Mouse (Mus musculus) left cerebral cortex, adult 8-10 months (tissue): ENCODE measurements at regions not wholly inside any gene's neighbourhood (a gene's known extent, or its start where the extent isn't known, plus 50 kb on each side); places are given as distances from the start of the nearest gene placed in this dataset.

ENCODE experiments used
- DNase-seq, 2 experiments: peaks; one replicate each; pipeline ENCODE4 v3.0.0; 2022; ENCODE audit warnings: low spot score in 2 of 2

- no peak for DNase-seq
These were observed 175.9 kb upstream of the Lmcd1 start for GRCm38 (mm10) chr6:112097699-112098098.

DNA sequence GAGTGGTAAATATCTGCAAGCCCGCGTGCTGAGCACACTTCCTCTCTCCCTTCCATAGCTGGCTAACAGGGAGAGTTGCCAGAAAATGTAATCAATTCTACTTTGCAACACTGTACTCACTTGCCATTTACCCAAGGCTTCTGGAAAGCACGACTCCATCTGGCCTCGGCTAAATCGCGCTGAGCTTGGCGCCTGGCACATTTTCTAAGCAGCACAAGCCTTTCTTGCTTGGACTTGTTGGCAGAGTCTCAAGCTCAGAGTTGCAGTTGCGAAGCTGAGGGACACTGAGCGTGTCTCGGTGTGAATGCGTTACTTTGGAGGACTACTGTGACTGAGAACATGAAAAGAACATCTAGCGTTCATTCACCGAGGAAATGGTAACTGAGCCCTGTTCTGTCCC is 164.9 kb upstream of the Lmcd1 start:
- DNase-seq: peak; percentile 24 to 87

- DNase-seq: no peak
These were observed 154.4 kb upstream of the Lmcd1 start for GRCm38 (mm10) chr6:112119180-112119579.

- DNase-seq: no peak
These were observed 140.0 kb upstream of the Lmcd1 start for GRCm38 (mm10) chr6:112133522-112133921.

GRCm38 (mm10) chr6:112152535-112153364 is 120.8 kb upstream of the Lmcd1 start:
- DNase-seq: no peak

DNA sequence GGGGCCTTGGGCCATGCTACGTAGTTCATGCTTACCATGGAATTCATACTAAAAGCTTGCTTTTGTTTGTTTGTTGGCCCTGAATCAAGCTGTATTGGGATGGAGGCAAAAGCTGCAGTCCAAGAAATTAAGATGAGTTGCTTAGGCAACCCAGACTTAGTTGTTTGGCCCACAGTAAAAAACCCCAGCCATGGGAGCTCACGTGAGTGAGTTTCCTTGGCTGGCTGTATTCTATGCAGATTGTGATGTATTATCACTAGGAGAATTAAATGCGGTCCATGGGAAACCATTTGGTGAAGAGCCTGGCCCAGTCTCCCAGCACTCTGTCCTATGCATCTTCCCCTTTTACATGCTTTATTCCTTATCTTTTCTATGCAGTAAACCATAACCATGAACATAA is 106.1 kb upstream of the Lmcd1 start:
- DNase-seq: no peak

- DNase-seq: no peak
These were observed 97.2 kb upstream of the Lmcd1 start for GRCm38 (mm10) chr6:112176344-112176743.

GRCm38 (mm10) chr6:112187636-112188035 is 85.9 kb upstream of the Lmcd1 start:
- no peak for DNase-seq

DNA sequence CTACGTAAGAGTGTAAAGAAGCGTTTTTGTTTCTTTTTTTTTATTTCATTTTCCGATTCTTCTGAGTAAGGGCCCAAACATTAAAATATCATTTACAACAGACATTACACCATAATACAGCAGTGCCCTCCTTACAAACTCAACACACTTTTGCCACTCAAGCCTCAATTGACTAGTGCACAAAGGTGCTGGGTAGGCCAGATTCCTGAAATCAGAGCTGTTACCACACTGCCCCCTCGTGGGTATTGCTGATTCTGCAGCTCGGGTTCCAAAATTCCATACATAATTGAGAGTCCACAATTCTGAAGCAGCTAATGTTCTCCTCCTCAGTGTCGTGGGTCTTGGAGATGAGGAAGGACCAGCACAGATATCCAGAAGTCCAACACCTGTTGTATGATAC is 82.5 kb upstream of the Lmcd1 start:
- peak; percentile 41 to 79 for DNase-seq

DNA sequence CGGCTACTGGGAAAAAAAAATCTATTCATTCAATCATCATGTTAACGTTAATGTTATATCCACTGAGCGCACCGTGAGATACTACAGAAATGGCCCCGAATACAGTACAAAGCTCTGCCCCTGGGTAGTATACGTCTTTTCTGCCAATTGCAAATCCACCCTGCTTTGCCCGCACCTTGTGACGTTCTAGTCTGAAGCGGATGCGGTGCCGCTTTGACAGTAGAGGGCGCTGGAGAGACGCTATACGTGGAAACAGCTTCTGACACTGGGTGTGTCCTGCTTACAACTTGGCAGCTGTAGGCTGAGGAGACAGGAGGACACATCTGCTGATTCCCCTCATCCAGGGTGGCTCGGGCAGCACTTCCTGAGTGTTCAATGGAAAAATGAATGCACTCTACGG is 76.1 kb upstream of the Lmcd1 start:
- peak; percentile 60 to 84 for DNase-seq

DNA sequence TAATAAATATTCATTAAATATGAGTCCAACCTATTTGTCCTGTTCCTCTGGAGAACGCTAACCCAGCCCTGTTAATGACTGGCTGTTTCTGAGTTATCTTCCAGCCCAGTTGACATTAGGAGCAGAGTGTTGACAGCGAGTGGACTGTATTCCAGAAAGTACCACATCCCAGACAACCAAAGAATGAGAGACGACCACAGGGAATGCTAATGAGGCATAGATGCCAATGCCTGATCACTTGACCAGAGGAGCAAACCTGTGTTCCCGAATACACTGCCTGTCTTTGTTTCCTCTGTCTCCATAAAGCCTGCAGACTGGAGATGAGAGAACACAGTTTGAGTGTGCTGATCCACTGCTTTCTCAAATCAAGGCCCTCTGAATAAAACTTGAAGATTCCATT is 74.3 kb upstream of the Lmcd1 start:
- no peak for DNase-seq

GRCm38 (mm10) chr6:112202120-112202519 is 71.4 kb upstream of the Lmcd1 start:
- DNase-seq: peak in 1 of 2 experiments; percentile 1

- DNase-seq: peak in 1 of 2 experiments; percentile 1
These were observed 70.2 kb upstream of the Lmcd1 start for GRCm38 (mm10) chr6:112203321-112203720.

GRCm38 (mm10) chr6:112204956-112205355 is 68.6 kb upstream of the Lmcd1 start:
- DNase-seq: no peak

DNA sequence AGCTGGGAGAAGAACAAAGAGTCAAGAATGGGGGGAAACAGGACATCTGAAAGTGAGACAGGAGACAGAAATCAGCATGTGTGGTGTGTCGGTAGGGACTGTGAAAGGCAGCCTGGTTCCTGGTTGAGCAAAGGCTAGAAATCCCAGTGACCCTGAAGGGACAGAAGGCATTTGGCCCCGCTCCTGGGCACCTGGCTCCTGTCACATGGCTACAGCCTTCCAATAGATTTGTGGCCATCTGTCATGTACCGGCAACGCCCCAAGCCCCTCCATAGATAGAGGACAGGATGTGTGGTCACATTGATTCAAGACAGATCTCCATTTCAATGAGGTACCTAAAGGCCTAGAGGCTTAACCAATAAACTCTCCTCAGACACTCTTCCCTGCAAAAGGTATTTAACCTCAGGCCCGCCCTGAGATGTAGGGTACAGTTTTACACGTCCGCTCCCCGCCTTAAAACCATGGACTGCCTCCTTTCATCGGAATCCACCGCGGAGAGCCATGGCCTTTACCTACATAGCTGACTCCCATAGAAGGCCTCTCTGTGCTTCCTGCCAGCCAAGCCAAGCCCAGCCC is 68.0 kb upstream of the Lmcd1 start:
- DNase-seq: no peak

DNA sequence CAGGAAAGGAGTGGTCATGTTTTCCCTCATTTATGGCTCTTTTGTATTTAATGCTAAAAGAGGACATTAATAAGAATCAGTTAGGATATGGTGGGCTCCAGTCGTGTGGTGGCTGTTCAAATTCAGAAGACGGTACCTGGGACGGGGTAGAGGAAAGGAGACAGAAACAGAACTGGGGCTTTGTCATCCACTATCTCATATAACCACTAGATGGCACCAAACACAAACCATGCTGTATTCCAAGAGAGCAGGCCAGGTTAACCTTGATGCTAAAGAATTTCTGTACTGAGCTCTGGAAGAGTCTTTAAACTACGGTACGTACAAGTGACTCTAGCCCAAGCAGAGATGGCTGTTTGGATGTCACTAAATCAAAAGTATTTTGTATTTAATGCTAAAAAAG is 66.3 kb upstream of the Lmcd1 start:
- no peak for DNase-seq

DNA sequence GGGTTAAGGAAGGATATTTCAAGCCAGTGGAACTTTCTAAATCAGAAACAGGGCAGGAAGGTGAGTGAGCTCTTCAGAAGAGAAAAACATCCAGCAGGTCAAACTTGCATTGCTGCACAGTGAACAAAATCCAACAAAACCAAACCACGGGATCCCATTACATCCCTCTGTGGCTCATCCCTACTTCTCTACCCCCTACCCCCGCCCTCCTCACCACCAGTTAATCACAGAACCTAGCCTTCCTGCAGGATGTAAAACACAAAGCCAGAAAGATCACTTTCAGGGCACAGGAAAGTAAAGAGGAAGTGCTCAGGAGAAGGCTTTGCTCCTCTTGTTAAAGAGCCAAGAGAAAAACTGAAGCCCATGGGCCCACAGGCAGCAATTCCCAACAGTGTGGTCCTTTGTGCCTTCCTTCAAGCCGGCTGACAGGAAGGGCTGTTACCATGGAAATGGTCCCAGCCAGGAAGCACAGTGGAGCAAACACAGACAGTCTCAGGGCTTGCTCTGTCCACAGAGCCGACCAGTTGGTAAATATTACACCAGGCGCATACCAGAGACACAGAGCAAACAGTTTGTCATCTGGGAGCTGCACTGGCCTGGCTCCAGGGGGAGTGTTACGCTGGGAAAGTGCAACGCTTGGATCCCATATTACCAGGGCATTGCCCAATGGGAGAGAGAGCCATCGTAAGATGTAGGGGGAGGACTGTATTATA is 63.2 kb upstream of the Lmcd1 start:
- DNase-seq: no peak

GRCm38 (mm10) chr6:112216868-112217267 is 56.7 kb upstream of the Lmcd1 start:
- no peak for DNase-seq

- no peak for DNase-seq
These were observed 55.3 kb upstream of the Lmcd1 start for GRCm38 (mm10) chr6:112218248-112218647.

DNA sequence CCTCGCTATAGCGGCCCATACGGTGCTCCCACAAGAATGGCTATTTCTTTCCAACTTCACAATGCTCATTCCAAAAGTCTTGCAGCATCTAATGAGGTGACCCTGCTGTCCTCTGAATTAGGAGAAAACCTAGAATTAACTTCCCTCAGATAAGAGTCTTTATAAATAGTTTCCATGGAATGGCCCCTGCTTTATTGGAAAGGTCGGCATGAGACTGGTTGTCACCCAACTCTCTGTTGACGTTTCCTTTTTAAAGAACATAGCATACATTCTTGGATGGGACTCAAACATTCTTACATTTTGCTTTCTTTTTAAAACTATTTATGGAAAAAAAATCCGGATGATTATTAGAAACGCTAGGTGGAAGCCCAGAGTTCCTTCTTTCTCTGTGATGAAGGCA is 53.9 kb upstream of the Lmcd1 start:
- DNase-seq: no peak

GRCm38 (mm10) chr6:112220149-112220548 is 53.4 kb upstream of the Lmcd1 start:
- no peak for DNase-seq

DNA sequence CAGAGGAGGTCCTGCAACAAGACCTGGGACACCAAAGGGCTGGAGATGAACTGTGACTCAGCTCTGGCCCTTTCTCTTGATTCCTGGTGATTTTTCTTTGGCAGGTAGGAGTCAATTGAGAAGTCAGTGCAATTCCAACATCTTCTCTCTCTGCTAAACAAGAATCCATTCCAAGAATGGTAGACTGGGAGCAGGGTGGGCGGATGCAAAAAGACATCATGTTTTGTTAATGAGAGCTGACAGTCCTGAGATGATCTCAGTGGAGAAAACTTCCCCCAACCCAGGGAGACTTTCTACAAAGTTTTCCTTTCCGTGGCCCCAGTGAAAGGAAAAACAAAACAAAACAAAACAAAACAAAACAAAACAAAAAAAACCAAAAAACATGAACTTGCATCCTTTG is 52.2 kb upstream of the Lmcd1 start:
- DNase-seq: no peak

- DNase-seq: no peak
These were observed 50.2 kb upstream of the Lmcd1 start for GRCm38 (mm10) chr6:112223325-112223724.
